Comparison of ENCODE assay signal across 12 mouse cellular contexts in the genomic region with DNA sequence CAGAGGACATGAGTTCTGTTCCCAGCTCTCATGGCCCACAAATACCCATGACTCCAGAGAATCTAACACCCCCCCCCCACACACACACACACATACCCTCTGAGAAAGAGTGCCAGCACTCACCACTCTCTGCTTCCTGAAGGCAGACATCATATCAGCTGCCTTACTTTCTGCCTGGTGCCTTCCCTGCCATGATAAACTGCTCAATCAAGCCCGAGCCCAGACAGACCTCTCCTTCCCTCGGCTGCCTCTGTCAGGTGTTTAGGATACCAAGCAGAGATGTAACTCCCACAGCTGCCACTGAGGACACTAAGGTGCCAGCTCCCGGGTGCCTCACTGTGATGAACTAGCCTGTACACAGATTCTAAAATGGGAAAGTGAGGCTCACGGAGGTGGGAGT. TPM values are rescaled to one million over a fixed set of nuclear protein-coding genes. Genes with fewer than 3 reads are reported as not detected.
DNase-seq lines count a peak whose midpoint lies in the region; ATAC-seq lines count a peak whose summit lies in the region.
"Had no signal": no experiment of that assay in that cellular context is flagged by ENCODE, and none has a peak within 500 bp of the region (broad histone marks: within the 10 kb centered on the region; RNA-seq: fewer than 3 reads in every experiment).

No protein-coding gene starts in this region.

- no peak for DNase-seq in heart, postnatal 36 days
- no peak for DNase-seq in intestine, embryonic 14.5 days (ENCODE audit: low spot score)
- no peak for DNase-seq in cerebellum, adult 9-10 months
- DNase-seq in adrenal gland, postnatal 4 days (ENCODE audit: low spot score in 2 of 2) = no peak
- DNase-seq: layer of hippocampus, postnatal 36 days had no signal

- H3K27me3 ChIP-seq in heart, embryonic 15.5 days = no peaks in the 10 kb centered on the region
- H3K27me3 ChIP-seq in megakaryocyte, embryonic 14.5 days (replicated peaks) = no peaks in the 10 kb centered on the region
- H3K27me3 ChIP-seq in intestine, embryonic 14.5 days (replicated peaks; ENCODE audit: control insufficient read depth, insufficient read depth, low read length) = no peaks in the 10 kb centered on the region
- H3K27me3 ChIP-seq in stomach, embryonic 14.5 days (ENCODE audit: control insufficient read depth, insufficient read depth, low read length) = no peaks in the 10 kb centered on the region
- H3K27me3 ChIP-seq: CH12.LX had no signal

- intact Hi-C loops in heart, postnatal 36 days (cut with DNase I) = no loop called here

- no peaks in the 10 kb centered on the region for H3K9me3 ChIP-seq in heart, embryonic 15.5 days (replicated peaks)
- peaks cover 3% of the 10 kb centered on the region; the same call in 1 of the 2 replicates for H3K9me3 ChIP-seq in megakaryocyte, embryonic 14.5 days
- H3K9me3 ChIP-seq in intestine, embryonic 14.5 days (ENCODE audit: control insufficient read depth, low read length) = no peaks in the 10 kb centered on the region
- no peaks in the 10 kb centered on the region for H3K9me3 ChIP-seq in stomach, embryonic 14.5 days (ENCODE audit: control insufficient read depth, low read depth, low read length)

- H3K4me2 ChIP-seq in heart, embryonic 15.5 days = no peak overlapping the region
- H3K4me2 ChIP-seq in intestine, embryonic 14.5 days (ENCODE audit: low read length) = no peak overlapping the region
- H3K4me2 ChIP-seq in stomach, embryonic 14.5 days (replicated peaks; ENCODE audit: low read depth, low read length) = no peak overlapping the region

- no peak overlapping the region for H3K9ac ChIP-seq in heart, embryonic 15.5 days
- no peak overlapping the region for H3K9ac ChIP-seq in intestine, embryonic 14.5 days (ENCODE audit: low read length)
- 0 out of 2 replicates have a peak overlapping the region, but pooled peaks have one; percentile 10 for H3K9ac ChIP-seq in stomach, embryonic 14.5 days (replicated peaks; ENCODE audit: low read depth, low read length)

- H3K4me1 ChIP-seq in heart, embryonic 15.5 days (replicated peaks) = peaks cover 74% of the 10 kb centered on the region
- H3K4me1 ChIP-seq in megakaryocyte, embryonic 14.5 days = peaks cover 94% of the 10 kb centered on the region
- peaks cover 57% of the 10 kb centered on the region for H3K4me1 ChIP-seq in intestine, embryonic 14.5 days (replicated peaks; ENCODE audit: control insufficient read depth, insufficient read depth, low read length)
- H3K4me1 ChIP-seq in stomach, embryonic 14.5 days (ENCODE audit: control insufficient read depth, insufficient read depth, low read length) = peaks cover 45% of the 10 kb centered on the region

- ATAC-seq in heart, embryonic 15.5 days (replicated peaks; ENCODE audit: insufficient number of reproducible peaks, insufficient read depth, low FRiP score, low read depth) = no peak
- no peak for ATAC-seq in megakaryocyte, adult 5-6 weeks (ENCODE audit: poor library complexity, severe bottlenecking)
- no peak for ATAC-seq in intestine, embryonic 14.5 days (replicated peaks; ENCODE audit: low FRiP score, low TSS enrichment, low read depth)
- no peak for ATAC-seq in stomach, embryonic 14.5 days (ENCODE audit: insufficient number of reproducible peaks, insufficient read depth, low FRiP score, low read depth)
- ATAC-seq: inflammation-experienced regulatory T-cells, adult 6 months had no signal

- H3K4me3 ChIP-seq in heart, embryonic 15.5 days = no peak overlapping the region
- peak overlapping the region; percentile 7 for H3K4me3 ChIP-seq in megakaryocyte, embryonic 14.5 days (replicated peaks)
- no peak overlapping the region for H3K4me3 ChIP-seq in intestine, embryonic 14.5 days (ENCODE audit: low read depth, low read length)
- no peak overlapping the region for H3K4me3 ChIP-seq in stomach, embryonic 14.5 days (ENCODE audit: low read depth, low read length)

- H3K27ac ChIP-seq in heart, embryonic 15.5 days = peak overlapping the region; percentile 13; the same call in 1 of the 2 replicates
- peak overlapping the region; percentile 52; the same call in 1 of the 2 replicates for H3K27ac ChIP-seq in intestine, embryonic 14.5 days (ENCODE audit: low read depth)
- H3K27ac ChIP-seq in stomach, embryonic 14.5 days (ENCODE audit: low read length) = peak overlapping the region; percentile 55; the same call in 1 of the 2 replicates

- 31% methylated on average over 4 of the region's 4 CpGs for WGBS in heart, embryonic 15.5 days
- WGBS in intestine, embryonic 14.5 days = 44% methylated on average over 4 of the region's 4 CpGs
- 49% methylated on average over 4 of the region's 4 CpGs for WGBS in stomach, embryonic 14.5 days

- no peaks in the 10 kb centered on the region for H3K36me3 ChIP-seq in heart, embryonic 15.5 days
- peaks cover 10% of the 10 kb centered on the region for H3K36me3 ChIP-seq in megakaryocyte, embryonic 14.5 days (replicated peaks; ENCODE audit: low read length)
- H3K36me3 ChIP-seq in intestine, embryonic 14.5 days (ENCODE audit: control insufficient read depth, insufficient read depth, low read length) = no peaks in the 10 kb centered on the region
- H3K36me3 ChIP-seq in stomach, embryonic 14.5 days (ENCODE audit: control insufficient read depth, insufficient read depth, low read length) = no peaks in the 10 kb centered on the region

RNA-seq across cellular contexts. Expression of a gene that starts 13.5 kb away (rescaled TPM):
- polyA plus RNA-seq in heart, embryonic 15.5 days (2015; fragmentation: Nextera tagmentation; extraction: Ambion mirVana) = 17.9 and 25.6 TPM in 2 replicates
- 10 to 100 TPM; 20.5 to 24.5 TPM for total RNA-seq in heart, postnatal 36 days (2021)
- polyA plus RNA-seq in megakaryocyte, embryonic 14.5 days (2012; ENCODE audit: insufficient read depth, low replicate concordance) = 125 and 217 TPM in 2 replicates
- 30.2 and 35.4 TPM in 2 replicates for total RNA-seq in megakaryocyte, adult 5-6 weeks (2015)
- 6.1 and 7.1 TPM in 2 replicates for total RNA-seq in megakaryocyte, adult 5-6 weeks (2017)
- 26.7 and 27.7 TPM in 2 replicates for polyA plus RNA-seq in intestine, embryonic 14.5 days (2014; fragmentation: Nextera tagmentation; extraction: Ambion mirVana)
- polyA plus RNA-seq in stomach, embryonic 14.5 days (2014; fragmentation: Nextera tagmentation; extraction: Ambion mirVana) = 23.7 and 25.8 TPM in 2 replicates
- 10 to 100 TPM; 56.0 to 59.0 TPM for total RNA-seq in adrenal gland, postnatal 4 days (2021)

RNA-seq across cellular contexts. Expression of a gene that starts 13.5 kb away (rescaled TPM):
- 23.3 and 32.3 TPM in 2 replicates for polyA plus RNA-seq in heart, embryonic 15.5 days (2015; fragmentation: Nextera tagmentation; extraction: Ambion mirVana)
- 1 to 10 TPM; 7.3 to 7.4 TPM for total RNA-seq in heart, postnatal 36 days (2021)
- polyA plus RNA-seq in megakaryocyte, embryonic 14.5 days (2012; ENCODE audit: insufficient read depth, low replicate concordance) = 17.3 and 20.8 TPM in 2 replicates
- total RNA-seq in megakaryocyte, adult 5-6 weeks (2015) = 10.0 and 12.8 TPM in 2 replicates
- 9.9 and 11.7 TPM in 2 replicates for total RNA-seq in megakaryocyte, adult 5-6 weeks (2017)
- 50.2 and 50.8 TPM in 2 replicates for polyA plus RNA-seq in intestine, embryonic 14.5 days (2014; fragmentation: Nextera tagmentation; extraction: Ambion mirVana)
- 41.1 and 47.8 TPM in 2 replicates for polyA plus RNA-seq in stomach, embryonic 14.5 days (2014; fragmentation: Nextera tagmentation; extraction: Ambion mirVana)
- 10 to 100 TPM; 32.0 to 36.6 TPM for total RNA-seq in adrenal gland, postnatal 4 days (2021)

RNA-seq across cellular contexts. Expression of a gene that starts 37.4 kb away (rescaled TPM):
- not detected in 2 replicates for polyA plus RNA-seq in heart, embryonic 15.5 days (2015; fragmentation: Nextera tagmentation; extraction: Ambion mirVana)
- not detected for total RNA-seq in heart, postnatal 36 days (2021)
- 0.28 TPM in 1 of 2 replicates, not detected in the other for polyA plus RNA-seq in megakaryocyte, embryonic 14.5 days (2012; ENCODE audit: insufficient read depth, low replicate concordance)
- total RNA-seq in megakaryocyte, adult 5-6 weeks (2015) = 1.4 and 2.2 TPM in 2 replicates
- total RNA-seq in megakaryocyte, adult 5-6 weeks (2017) = 0.26 TPM in 1 of 2 replicates, not detected in the other
- not detected in 2 replicates for polyA plus RNA-seq in intestine, embryonic 14.5 days (2014; fragmentation: Nextera tagmentation; extraction: Ambion mirVana)
- polyA plus RNA-seq in stomach, embryonic 14.5 days (2014; fragmentation: Nextera tagmentation; extraction: Ambion mirVana) = not detected in 2 replicates
- not detected for total RNA-seq in adrenal gland, postnatal 4 days (2021)
- total RNA-seq: CH12.LX; gastrocnemius, adult 8-10 months had no signal

RNA-seq across cellular contexts. Expression of a gene that starts 43.8 kb away (rescaled TPM):
- not detected in 2 replicates for polyA plus RNA-seq in heart, embryonic 15.5 days (2015; fragmentation: Nextera tagmentation; extraction: Ambion mirVana)
- total RNA-seq in heart, postnatal 36 days (2021) = not detected
- not detected in 2 replicates for polyA plus RNA-seq in megakaryocyte, embryonic 14.5 days (2012; ENCODE audit: insufficient read depth, low replicate concordance)
- not detected in 2 replicates for total RNA-seq in megakaryocyte, adult 5-6 weeks (2015)
- not detected in 2 replicates for total RNA-seq in megakaryocyte, adult 5-6 weeks (2017)
- polyA plus RNA-seq in intestine, embryonic 14.5 days (2014; fragmentation: Nextera tagmentation; extraction: Ambion mirVana) = 15.7 and 17.9 TPM in 2 replicates
- 0.49 and 1.0 TPM in 2 replicates for polyA plus RNA-seq in stomach, embryonic 14.5 days (2014; fragmentation: Nextera tagmentation; extraction: Ambion mirVana)
- total RNA-seq in adrenal gland, postnatal 4 days (2021) = 100 to 1,000 TPM in 1 of 2 experiments, not detected in 1; 117 TPM
- total RNA-seq: CH12.LX; gastrocnemius, adult 8-10 months; layer of hippocampus, postnatal 36 days had no signal
- polyA plus RNA-seq: inflammation-experienced regulatory T-cells, adult 6 months had no signal

RNA-seq across cellular contexts. Expression of a gene that starts 46.7 kb away (rescaled TPM):
- polyA plus RNA-seq in heart, embryonic 15.5 days (2015; fragmentation: Nextera tagmentation; extraction: Ambion mirVana) = not detected in 2 replicates
- total RNA-seq in heart, postnatal 36 days (2021) = not detected
- not detected in 2 replicates for polyA plus RNA-seq in megakaryocyte, embryonic 14.5 days (2012; ENCODE audit: insufficient read depth, low replicate concordance)
- not detected in 2 replicates for total RNA-seq in megakaryocyte, adult 5-6 weeks (2015)
- total RNA-seq in megakaryocyte, adult 5-6 weeks (2017) = not detected in 2 replicates
- not detected in 2 replicates for polyA plus RNA-seq in intestine, embryonic 14.5 days (2014; fragmentation: Nextera tagmentation; extraction: Ambion mirVana)
- polyA plus RNA-seq in stomach, embryonic 14.5 days (2014; fragmentation: Nextera tagmentation; extraction: Ambion mirVana) = not detected in 2 replicates
- total RNA-seq in adrenal gland, postnatal 4 days (2021) = not detected
- total RNA-seq: CH12.LX; gastrocnemius, adult 8-10 months had no signal
- polyA plus RNA-seq: inflammation-experienced regulatory T-cells, adult 6 months had no signal
